Mouse (Mus musculus) MEL (cell line): ENCODE results near the gene Taar1. TPM values are rescaled to one million over a fixed set of nuclear protein-coding genes. Genes with fewer than 3 reads are reported as not detected.

Source experiments
- DNase-seq: peaks from one replicate; pipeline ENCODE4 v3.0.0; 2011; ENCODE audit warnings: low read depth, low spot score
- H3K27ac ChIP-seq: 2 replicates; pipeline ENCODE4 v1.5.1; 2012; ENCODE audit warnings: low read depth, mild to moderate bottlenecking, control low read depth, low read length, moderate library complexity; ENCODE audit not compliant: control insufficient read depth
- H3K27me3 ChIP-seq, 2 experiments: fragments of 150-350 bp in 1 of 2; sonication (generic) in 1 of 2; 2 replicates each; pipeline ENCODE4 v1.6.1; 2012; ENCODE audit warnings: low read length in 2 of 2, mild to moderate bottlenecking in 2 of 2, improper control_type of control experiment in 1 of 2, moderate library complexity in 1 of 2; ENCODE audit not compliant: insufficient read depth in 2 of 2, control insufficient read depth in 1 of 2
- H3K36me3 ChIP-seq, 2 experiments: 2 replicates each; pipeline ENCODE4 v1.6.1; 2012 to 2014; ENCODE audit warnings: low read length in 2 of 2, improper control_type of control experiment in 1 of 2, inconsistent platforms in 1 of 2, mild to moderate bottlenecking in 1 of 2; ENCODE audit not compliant: insufficient read depth in 2 of 2, control insufficient read depth in 1 of 2
- H3K4me1 ChIP-seq, 2 experiments: fragments of 150-350 bp in 1 of 2; sonication (generic) in 1 of 2; 2 replicates each; pipeline ENCODE4 v1.6.1; 2012; ENCODE audit warnings: low read length in 2 of 2, improper control_type of control experiment in 1 of 2, mild to moderate bottlenecking in 1 of 2; ENCODE audit not compliant: insufficient read depth in 2 of 2, control insufficient read depth in 1 of 2
- H3K4me3 ChIP-seq, 2 experiments: fragments of 150-350 bp in 1 of 2; sonication (generic) in 1 of 2; 2 replicates each; pipeline ENCODE4 v1.5.1; 2012; ENCODE audit warnings: low read depth in 2 of 2, low read length in 2 of 2, mild to moderate bottlenecking in 2 of 2, moderate library complexity in 2 of 2, control low read depth in 1 of 2, improper control_type of control experiment in 1 of 2; ENCODE audit not compliant: control insufficient read depth in 1 of 2, insufficient read depth in 1 of 2
- H3K79me2 ChIP-seq: 2 replicates; pipeline ENCODE4 v1.6.1; 2012; ENCODE audit warnings: mild to moderate bottlenecking, low read length, moderate library complexity; ENCODE audit not compliant: control insufficient read depth, poor library complexity, insufficient read depth
- H3K9ac ChIP-seq: 2 replicates; pipeline ENCODE4 v1.6.1; 2012; ENCODE audit warnings: low read depth, mild to moderate bottlenecking, control low read depth, low read length, moderate library complexity; ENCODE audit not compliant: control insufficient read depth, poor library complexity, severe bottlenecking
- H3K9me3 ChIP-seq: fragments of 150-350 bp; sonication (generic); replicated peaks from 2 replicates; pipeline ENCODE4 v1.6.1; 2012; ENCODE audit warnings: mild to moderate bottlenecking, low read length, improper control_type of control experiment, moderate library complexity; ENCODE audit not compliant: insufficient read depth
- BHLHE40 ChIP-seq: IDR thresholded peaks from 2 replicates; pipeline ENCODE4 v1.6.1; 2012; ENCODE audit warnings: low read depth, mild to moderate bottlenecking, inconsistent platforms, low read length, improper control_type of control experiment, borderline replicate concordance
- CHD1 ChIP-seq: IDR thresholded peaks from 2 replicates; pipeline ENCODE4 v1.6.1; 2012; ENCODE audit warnings: low read depth, mild to moderate bottlenecking, inconsistent platforms, low read length, improper control_type of control experiment
- CTCF ChIP-seq, 3 experiments: IDR thresholded peaks in 2 of 3; conservative IDR thresholded peaks in 1 of 3; 2 replicates each; pipeline ENCODE4 v1.5.1; 2011 to 2012; ENCODE audit warnings: low read length in 3 of 3, low read depth in 2 of 3, mild to moderate bottlenecking in 2 of 3, improper control_type of control experiment in 1 of 3, inconsistent platforms in 1 of 3, mixed read lengths in 1 of 3, moderate library complexity in 1 of 3; ENCODE audit not compliant: control insufficient read depth in 1 of 3, insufficient read depth in 1 of 3, poor library complexity in 1 of 3, severe bottlenecking in 1 of 3
- ELF1 ChIP-seq: IDR thresholded peaks from 2 replicates; pipeline ENCODE4 v1.6.1; 2014; ENCODE audit warnings: low read depth, mild to moderate bottlenecking, inconsistent platforms, low read length, improper control_type of control experiment, moderate library complexity
- EP300 ChIP-seq, 2 experiments: IDR thresholded peaks; 2 replicates each; pipeline ENCODE4 v1.6.1; 2011; ENCODE audit warnings: improper control_type of control experiment in 2 of 2, low read length in 2 of 2, low read depth in 1 of 2, mild to moderate bottlenecking in 1 of 2
- HCFC1 ChIP-seq: IDR thresholded peaks from 2 replicates; pipeline ENCODE4 v1.6.1; 2012; ENCODE audit warnings: low read depth, mild to moderate bottlenecking, inconsistent platforms, low read length, improper control_type of control experiment, moderate library complexity
- JUND ChIP-seq: IDR thresholded peaks from 2 replicates; pipeline ENCODE4 v1.6.1; 2011; ENCODE audit warnings: low read depth, mild to moderate bottlenecking, improper control_type of control experiment, low read length
- KAT2A ChIP-seq: conservative IDR thresholded peaks from 2 replicates; pipeline ENCODE4 v1.6.1; 2012; ENCODE audit warnings: low read depth, low read length, improper control_type of control experiment, inconsistent platforms
- MAFK ChIP-seq: IDR thresholded peaks from 2 replicates; pipeline ENCODE4 v1.6.1; 2011; ENCODE audit warnings: low read depth, mild to moderate bottlenecking, low read length, improper control_type of control experiment, borderline replicate concordance
- MAX ChIP-seq: IDR thresholded peaks from 2 replicates; pipeline ENCODE4 v1.6.1; 2011; ENCODE audit warnings: low read length, improper control_type of control experiment
- MAZ ChIP-seq: IDR thresholded peaks from 2 replicates; pipeline ENCODE4 v1.6.1; 2012; ENCODE audit warnings: low read depth, mild to moderate bottlenecking, inconsistent platforms, low read length, improper control_type of control experiment
- MYC ChIP-seq: IDR thresholded peaks from 2 replicates; pipeline ENCODE4 v1.6.1; 2011; ENCODE audit warnings: low read depth, mild to moderate bottlenecking, low read length, improper control_type of control experiment, moderate library complexity
- POLR2AphosphoS2 ChIP-seq: IDR thresholded peaks from 2 replicates; pipeline ENCODE4 v1.6.1; 2011; ENCODE audit warnings: low read length, improper control_type of control experiment
- POLR2AphosphoS5 ChIP-seq: IDR thresholded peaks from 2 replicates; pipeline ENCODE4 v1.6.1; 2012; ENCODE audit warnings: low read depth, borderline replicate concordance, mild to moderate bottlenecking, inconsistent platforms, low read length, moderate library complexity, mixed read lengths
- RAD21 ChIP-seq: IDR thresholded peaks from 2 replicates; pipeline ENCODE4 v1.6.1; 2011; ENCODE audit warnings: mild to moderate bottlenecking, low read depth, low read length, improper control_type of control experiment
- SMC3 ChIP-seq: IDR thresholded peaks from 2 replicates; pipeline ENCODE4 v1.6.1; 2011; ENCODE audit warnings: low read depth, low read length, improper control_type of control experiment
- TAL1 ChIP-seq: IDR thresholded peaks from 2 replicates; pipeline ENCODE4 v1.6.1; 2012; ENCODE audit warnings: mild to moderate bottlenecking, inconsistent platforms, low read length, moderate library complexity, mixed read lengths
- TBP ChIP-seq: IDR thresholded peaks from 2 replicates; pipeline ENCODE4 v1.8.0; 2011; ENCODE audit warnings: low read depth, low read length, improper control_type of control experiment
- UBTF ChIP-seq: IDR thresholded peaks from 2 replicates; pipeline ENCODE4 v1.6.1; 2012; ENCODE audit warnings: low read depth, mild to moderate bottlenecking, inconsistent platforms, low read length, improper control_type of control experiment, moderate library complexity, borderline replicate concordance; ENCODE audit not compliant: insufficient read depth
- USF2 ChIP-seq, 2 experiments: IDR thresholded peaks; 2 replicates each; pipeline ENCODE4 v1.6.1; 2011 to 2012; ENCODE audit warnings: improper control_type of control experiment in 2 of 2, low read length in 2 of 2, borderline replicate concordance in 1 of 2, inconsistent platforms in 1 of 2, low read depth in 1 of 2, mild to moderate bottlenecking in 1 of 2; ENCODE audit not compliant: insufficient read depth in 1 of 2
- ZC3H11A ChIP-seq: IDR thresholded peaks from 2 replicates; pipeline ENCODE4 v1.6.1; 2012; ENCODE audit warnings: low read depth, mild to moderate bottlenecking, inconsistent platforms, low read length, improper control_type of control experiment
- ZMIZ1 ChIP-seq: IDR thresholded peaks from 2 replicates; pipeline ENCODE4 v1.6.1; 2012; ENCODE audit warnings: low read depth, mild to moderate bottlenecking, inconsistent platforms, low read length, improper control_type of control experiment, moderate library complexity
- ZNF384 ChIP-seq: IDR thresholded peaks from 2 replicates; pipeline ENCODE4 v1.6.1; 2012; ENCODE audit warnings: low read depth, mild to moderate bottlenecking, inconsistent platforms, low read length, improper control_type of control experiment
- polyA plus RNA-seq, 2 experiments: library from polyadenylated mRNA; stranded (reverse) in 1 of 2; unstranded in 1 of 2; fragments of >175 nt in 1 of 2; fragments of >200 nt in 1 of 2; gene quantifications; 2 replicates each; pipeline versions ENCODE4 v1.2.1 to v1.2.4; 2012; ENCODE audit warnings: low replicate concordance in 2 of 2, low read depth in 1 of 2; ENCODE audit not compliant: insufficient read length in 2 of 2, insufficient read depth in 1 of 2, missing spikeins in 1 of 2
- total RNA-seq: library from RNA; depleted of rRNA; stranded (reverse); fragments of 300-350 nt; gene quantifications from 2 replicates; pipeline ENCODE4 v1.2.3, GENCODE M21; 2012

Taar1 gene
- total and polyA plus RNA-seq, 3 experiments = not detected

DNA sequence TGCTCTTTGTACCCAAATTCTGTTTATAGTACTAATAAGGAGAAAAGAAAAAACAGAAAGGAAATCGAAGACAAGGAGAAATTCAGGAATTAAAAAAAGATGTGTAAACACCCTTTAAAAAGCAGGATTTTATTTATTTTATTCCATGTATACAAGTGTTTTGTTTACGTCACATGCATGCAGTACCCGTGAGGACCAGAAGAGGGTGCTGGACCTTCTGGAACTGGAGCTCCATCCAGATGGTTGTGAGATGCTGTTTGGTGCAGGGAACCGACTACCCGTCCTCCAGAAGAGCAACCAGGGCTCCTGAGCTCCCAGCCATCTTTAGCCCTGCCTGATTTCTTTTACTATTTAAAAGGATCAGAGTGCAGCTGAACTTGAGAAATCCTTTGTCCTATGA is 22.3 kb downstream of the Taar1 start:
- peak; percentile 64 for DNase-seq

DNA sequence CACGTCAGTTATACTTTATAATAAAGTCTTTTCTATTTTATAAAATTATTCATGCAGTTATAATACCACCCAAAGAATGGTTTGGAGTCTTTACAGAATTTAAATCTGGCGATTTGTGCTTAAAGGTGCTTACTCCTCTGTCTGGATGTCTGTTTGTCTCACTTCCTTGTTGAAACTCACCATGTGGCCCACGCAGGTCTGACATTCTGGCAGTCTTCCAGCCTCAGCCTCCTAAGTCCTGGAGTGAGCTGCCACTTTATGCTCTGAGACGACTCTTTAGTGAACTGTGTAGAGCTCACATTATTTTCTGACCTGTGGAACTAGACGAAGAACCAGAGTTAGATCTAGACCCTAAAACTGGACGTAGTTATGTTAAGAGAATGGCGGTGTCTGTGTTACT is 27.9 kb downstream of the Taar1 start:
- H3K4me3 ChIP-seq = no peak overlapping the region
- no peaks in the 10 kb centered on the region for H3K9me3 ChIP-seq
- peaks cover 1% of the 10 kb centered on the region in 2 experiments; a peak in 2 of 4 replicates for H3K27me3 ChIP-seq
- H3K4me1 ChIP-seq = no peaks in the 10 kb centered on the region
- no peaks in the 10 kb centered on the region for H3K79me2 ChIP-seq
- no peak overlapping the region for H3K9ac ChIP-seq
- no peak overlapping the region for H3K27ac ChIP-seq
- TF ChIP-seq POLR2AphosphoS5 (no peak), MAX (no peak), CHD1 (no peak), ZMIZ1 (no peak), MYC (no peak), MAZ (no peak), POLR2AphosphoS2 (no peak), JUND (no peak), ZNF384 (no peak), TBP (no peak), MAFK (no peak), ZC3H11A (no peak), USF2 (IDR thresholded peaks at IDR 0.05; ENCODE audit: borderline replicate concordance in 1 of 2, insufficient read depth in 1 of 2, low read depth in 1 of 2, low read length in 2 of 2) (no peak), BHLHE40 (no peak), UBTF (no peak), TAL1 (no peak), KAT2A (no peak), CTCF (IDR thresholded peaks at IDR 0.05 in 2 of 3, conservative IDR thresholded peaks at IDR 0.05 in 1 of 3; ENCODE audit: control insufficient read depth in 1 of 3, insufficient read depth in 1 of 3, low read depth in 2 of 3, low read length in 3 of 3, poor library complexity in 1 of 3, severe bottlenecking in 1 of 3) (no peak), ELF1 (no peak), HCFC1 (no peak)
- H3K36me3 ChIP-seq = no peaks in the 10 kb centered on the region
- peak; percentile 5 for DNase-seq

More for the DNA sequence above, 22.3 kb downstream of the Taar1 start:
- H3K4me1 ChIP-seq = no peaks in the 10 kb centered on the region
- no peaks in the 10 kb centered on the region for H3K9me3 ChIP-seq
- H3K27ac ChIP-seq = no peak overlapping the region
- no peak overlapping the region for H3K4me3 ChIP-seq
- no peak overlapping the region for H3K9ac ChIP-seq
- H3K36me3 ChIP-seq = no peaks in the 10 kb centered on the region
- H3K27me3 ChIP-seq = no peaks in the 10 kb centered on the region; a peak in 1 of 4 replicates
- H3K79me2 ChIP-seq = no peaks in the 10 kb centered on the region
- no peak for TF ChIP-seq ZNF384
- no peak for TF ChIP-seq EP300 (IDR thresholded peaks at IDR 0.05; ENCODE audit: low read depth in 1 of 2, low read length in 2 of 2)
- peak; percentile 64 for TF ChIP-seq SMC3
- TF ChIP-seq CTCF (IDR thresholded peaks at IDR 0.05 in 2 of 3, conservative IDR thresholded peaks at IDR 0.05 in 1 of 3; ENCODE audit: control insufficient read depth in 1 of 3, insufficient read depth in 1 of 3, low read depth in 2 of 3, low read length in 3 of 3, poor library complexity in 1 of 3, severe bottlenecking in 1 of 3) = peak; percentile 66 to 67 (median 66)
- peak; percentile 35 for TF ChIP-seq RAD21
